Mouse (Mus musculus): ENCODE data around the gene Cacna1d. TPM values are rescaled to one million over a fixed set of nuclear protein-coding genes. Genes with fewer than 3 reads are reported as not detected.

Gene Cacna1d
- polyA plus RNA-seq, 1 experiment from 2014 or later, result 7.2 TPM

GRCm38 (mm10) chr14:30240916-30241515 lies 250.2 kb downstream of the Cacna1d start:
- Histone ChIP-seq H3K4me3 (ENCODE audit: low read depth, low read length) (no peak overlapping the region), H3K9me3 (ENCODE audit: control insufficient read depth, low read length) (no peaks in the 10 kb centered on the region)
- WGBS, result 83% methylated on average over 7 of the region's 7 CpGs

GRCm38 (mm10) chr14:30238807-30239206 lies 252.4 kb downstream of the Cacna1d start:
- no peak for ATAC-seq (replicated peaks; ENCODE audit: low FRiP score, low TSS enrichment, low read depth)

More at GRCm38 (mm10) chr14:30240916-30241515, 250.2 kb downstream of the Cacna1d start:
- Histone ChIP-seq H3K4me2 (ENCODE audit: low read length) (no peak overlapping the region), H3K9ac (ENCODE audit: low read length) (no peak overlapping the region), H3K27ac (ENCODE audit: low read depth) (no peak overlapping the region), H3K4me1 (replicated peaks; ENCODE audit: control insufficient read depth, insufficient read depth, low read length) (no peaks in the 10 kb centered on the region), H3K27me3 (replicated peaks; ENCODE audit: control insufficient read depth, insufficient read depth, low read length) (no peaks in the 10 kb centered on the region), H3K36me3 (ENCODE audit: control insufficient read depth, insufficient read depth, low read length) (no peaks in the 10 kb centered on the region)
- ATAC-seq (replicated peaks; ENCODE audit: low FRiP score, low TSS enrichment, low read depth), result no peak
- DNase-seq (ENCODE audit: low spot score), result no peak

GRCm38 (mm10) chr14:30225161-30225560 lies 266.1 kb downstream of the Cacna1d start:
- H3K9ac ChIP-seq (ENCODE audit: low read length), result no peak overlapping the region
- 73% methylated on average over 5 of the region's 5 CpGs for WGBS
- no peak for DNase-seq (ENCODE audit: low spot score)
- H3K4me2 ChIP-seq (ENCODE audit: low read length), result no peak overlapping the region
- no peaks in the 10 kb centered on the region for H3K27me3 ChIP-seq (replicated peaks; ENCODE audit: control insufficient read depth, insufficient read depth, low read length)
- no peak overlapping the region for H3K4me3 ChIP-seq (ENCODE audit: low read depth, low read length)
- H3K36me3 ChIP-seq (ENCODE audit: control insufficient read depth, insufficient read depth, low read length), result no peaks in the 10 kb centered on the region
- H3K4me1 ChIP-seq (replicated peaks; ENCODE audit: control insufficient read depth, insufficient read depth, low read length), result no peaks in the 10 kb centered on the region
- H3K27ac ChIP-seq (ENCODE audit: low read depth), result no peak overlapping the region
- H3K9me3 ChIP-seq (ENCODE audit: control insufficient read depth, low read length), result no peaks in the 10 kb centered on the region
- no peak for ATAC-seq (replicated peaks; ENCODE audit: low FRiP score, low TSS enrichment, low read depth)

More at GRCm38 (mm10) chr14:30238807-30239206, 252.4 kb downstream of the Cacna1d start:
- WGBS, result 86% methylated on average over 5 of the region's 5 CpGs
- no peaks in the 10 kb centered on the region for H3K4me1 ChIP-seq (replicated peaks; ENCODE audit: control insufficient read depth, insufficient read depth, low read length)
- H3K9ac ChIP-seq (ENCODE audit: low read length), result no peak overlapping the region
- H3K4me3 ChIP-seq (ENCODE audit: low read depth, low read length), result no peak overlapping the region
- H3K4me2 ChIP-seq (ENCODE audit: low read length), result no peak overlapping the region
- H3K27ac ChIP-seq (ENCODE audit: low read depth), result no peak overlapping the region
- H3K27me3 ChIP-seq (replicated peaks; ENCODE audit: control insufficient read depth, insufficient read depth, low read length), result no peaks in the 10 kb centered on the region
- DNase-seq (ENCODE audit: low spot score), result no peak
- H3K36me3 ChIP-seq (ENCODE audit: control insufficient read depth, insufficient read depth, low read length), result no peaks in the 10 kb centered on the region
- no peaks in the 10 kb centered on the region for H3K9me3 ChIP-seq (ENCODE audit: control insufficient read depth, low read length)

- WGBS, result 91% methylated on average over 6 of the region's 6 CpGs
Measured at GRCm38 (mm10) chr14:30222101-30222500, 269.2 kb downstream of the Cacna1d start.

GRCm38 (mm10) chr14:30219851-30220250 lies 271.4 kb downstream of the Cacna1d start:
- H3K9me3 ChIP-seq (ENCODE audit: control insufficient read depth, low read length), result no peaks in the 10 kb centered on the region
- H3K27ac ChIP-seq (ENCODE audit: low read depth), result no peak overlapping the region
- no peak for DNase-seq (ENCODE audit: low spot score)
- no peaks in the 10 kb centered on the region for H3K36me3 ChIP-seq (ENCODE audit: control insufficient read depth, insufficient read depth, low read length)
- H3K27me3 ChIP-seq (replicated peaks; ENCODE audit: control insufficient read depth, insufficient read depth, low read length), result no peaks in the 10 kb centered on the region
- no peak overlapping the region for H3K4me3 ChIP-seq (ENCODE audit: low read depth, low read length)
- no peak for ATAC-seq (replicated peaks; ENCODE audit: low FRiP score, low TSS enrichment, low read depth)
- H3K4me1 ChIP-seq (replicated peaks; ENCODE audit: control insufficient read depth, insufficient read depth, low read length), result no peaks in the 10 kb centered on the region
- H3K4me2 ChIP-seq (ENCODE audit: low read length), result no peak overlapping the region
- WGBS, result 75% methylated on average over 4 of the region's 4 CpGs
- no peak overlapping the region for H3K9ac ChIP-seq (ENCODE audit: low read length)

More at GRCm38 (mm10) chr14:30222101-30222500, 269.2 kb downstream of the Cacna1d start:
- Histone ChIP-seq H3K27ac (ENCODE audit: low read depth) (no peak overlapping the region), H3K9ac (ENCODE audit: low read length) (no peak overlapping the region), H3K4me3 (ENCODE audit: low read depth, low read length) (no peak overlapping the region), H3K9me3 (ENCODE audit: control insufficient read depth, low read length) (no peaks in the 10 kb centered on the region), H3K27me3 (replicated peaks; ENCODE audit: control insufficient read depth, insufficient read depth, low read length) (no peaks in the 10 kb centered on the region), H3K4me1 (replicated peaks; ENCODE audit: control insufficient read depth, insufficient read depth, low read length) (no peaks in the 10 kb centered on the region), H3K4me2 (ENCODE audit: low read length) (no peak overlapping the region), H3K36me3 (ENCODE audit: control insufficient read depth, insufficient read depth, low read length) (no peaks in the 10 kb centered on the region)
- ATAC-seq (replicated peaks; ENCODE audit: low FRiP score, low TSS enrichment, low read depth) (no peak), DNase-seq (ENCODE audit: low spot score) (no peak)

GRCm38 (mm10) chr14:30218114-30218513 lies 273.1 kb downstream of the Cacna1d start:
- 91% methylated on average over 3 of the region's 3 CpGs for whole genome bisulfite sequencing
- no peaks in the 10 kb centered on the region for H3K9me3 ChIP-seq (ENCODE audit: control insufficient read depth, low read length)
- DNase-seq (ENCODE audit: low spot score), result no peak

GRCm38 (mm10) chr14:30217124-30217523 lies 274.1 kb downstream of the Cacna1d start:
- Histone ChIP-seq H3K4me1 (replicated peaks; ENCODE audit: control insufficient read depth, insufficient read depth, low read length) (no peaks in the 10 kb centered on the region), H3K27ac (ENCODE audit: low read depth) (no peak overlapping the region), H3K4me3 (ENCODE audit: low read depth, low read length) (no peak overlapping the region), H3K27me3 (replicated peaks; ENCODE audit: control insufficient read depth, insufficient read depth, low read length) (no peaks in the 10 kb centered on the region), H3K9ac (ENCODE audit: low read length) (no peak overlapping the region), H3K4me2 (ENCODE audit: low read length) (no peak overlapping the region), H3K9me3 (ENCODE audit: control insufficient read depth, low read length) (no peaks in the 10 kb centered on the region), H3K36me3 (ENCODE audit: control insufficient read depth, insufficient read depth, low read length) (no peaks in the 10 kb centered on the region)
- DNase-seq (ENCODE audit: low spot score) (no peak), ATAC-seq (replicated peaks; ENCODE audit: low FRiP score, low TSS enrichment, low read depth) (no peak)
- WGBS, result 83% methylated on average over 2 of the region's 2 CpGs

More at GRCm38 (mm10) chr14:30218114-30218513, 273.1 kb downstream of the Cacna1d start:
- Histone ChIP-seq H3K27me3 (replicated peaks; ENCODE audit: control insufficient read depth, insufficient read depth, low read length) (no peaks in the 10 kb centered on the region), H3K4me2 (ENCODE audit: low read length) (no peak overlapping the region), H3K4me3 (ENCODE audit: low read depth, low read length) (no peak overlapping the region), H3K4me1 (replicated peaks; ENCODE audit: control insufficient read depth, insufficient read depth, low read length) (no peaks in the 10 kb centered on the region), H3K9ac (ENCODE audit: low read length) (no peak overlapping the region), H3K27ac (ENCODE audit: low read depth) (no peak overlapping the region), H3K36me3 (ENCODE audit: control insufficient read depth, insufficient read depth, low read length) (no peaks in the 10 kb centered on the region)
- no peak for ATAC-seq (replicated peaks; ENCODE audit: low FRiP score, low TSS enrichment, low read depth)

- Histone ChIP-seq H3K4me3 (ENCODE audit: low read depth, low read length) (no peak overlapping the region), H3K36me3 (ENCODE audit: control insufficient read depth, insufficient read depth, low read length) (no peaks in the 10 kb centered on the region), H3K27me3 (replicated peaks; ENCODE audit: control insufficient read depth, insufficient read depth, low read length) (no peaks in the 10 kb centered on the region), H3K9me3 (ENCODE audit: control insufficient read depth, low read length) (no peaks in the 10 kb centered on the region), H3K4me2 (ENCODE audit: low read length) (no peak overlapping the region), H3K9ac (ENCODE audit: low read length) (no peak overlapping the region), H3K4me1 (replicated peaks; ENCODE audit: control insufficient read depth, insufficient read depth, low read length) (no peaks in the 10 kb centered on the region), H3K27ac (ENCODE audit: low read depth) (no peak overlapping the region)
- ATAC-seq (replicated peaks; ENCODE audit: low FRiP score, low TSS enrichment, low read depth), result no peak
- DNase-seq (ENCODE audit: low spot score), result no peak
Measured at GRCm38 (mm10) chr14:30208156-30208555, 283.1 kb downstream of the Cacna1d start.

- Histone ChIP-seq H3K4me3 (ENCODE audit: low read depth, low read length) (no peak overlapping the region), H3K27ac (ENCODE audit: low read depth) (no peak overlapping the region), H3K27me3 (replicated peaks; ENCODE audit: control insufficient read depth, insufficient read depth, low read length) (no peaks in the 10 kb centered on the region), H3K9me3 (ENCODE audit: control insufficient read depth, low read length) (no peaks in the 10 kb centered on the region), H3K36me3 (ENCODE audit: control insufficient read depth, insufficient read depth, low read length) (no peaks in the 10 kb centered on the region), H3K9ac (ENCODE audit: low read length) (no peak overlapping the region), H3K4me1 (replicated peaks; ENCODE audit: control insufficient read depth, insufficient read depth, low read length) (no peaks in the 10 kb centered on the region), H3K4me2 (ENCODE audit: low read length) (no peak overlapping the region)
- DNase-seq (ENCODE audit: low spot score) (no peak), ATAC-seq (replicated peaks; ENCODE audit: low FRiP score, low TSS enrichment, low read depth) (no peak)
- 44% methylated on average over 3 of the region's 3 CpGs for WGBS
Measured at GRCm38 (mm10) chr14:30205821-30206220, 285.4 kb downstream of the Cacna1d start.
